Mouse (Mus musculus) ES-E14 (cell line): ENCODE data around the gene Pbx2. TPM values are rescaled to one million over a fixed set of nuclear protein-coding genes. Genes with fewer than 3 reads are reported as not detected.

Experiments used
- DNase-seq: peaks from one replicate; pipeline ENCODE4 v3.0.0-alpha.2; 2013; ENCODE audit warnings: low read depth, low spot score
- H3K27ac ChIP-seq: 2 replicates; pipeline ENCODE4 v1.5.1; 2012; ENCODE audit warnings: low read depth, mild to moderate bottlenecking, low read length, moderate library complexity, mixed read lengths; ENCODE audit not compliant: poor library complexity, insufficient read depth, severe bottlenecking
- H3K36me3 ChIP-seq: 2 replicates; pipeline ENCODE4 v1.6.1; 2012; ENCODE audit warnings: mild to moderate bottlenecking, low read length, moderate library complexity, mixed read lengths; ENCODE audit not compliant: control insufficient read depth, poor library complexity, insufficient read depth, severe bottlenecking
- H3K4me1 ChIP-seq, 2 experiments: fragments of 150-350 bp in 1 of 2; sonication (generic) in 1 of 2; 2 replicates each; pipeline ENCODE4 v1.6.1; 2012; ENCODE audit warnings: low read length in 2 of 2, mild to moderate bottlenecking in 1 of 2, mixed read lengths in 1 of 2; ENCODE audit not compliant: control insufficient read depth in 2 of 2, insufficient read depth in 2 of 2, poor library complexity in 1 of 2
- H3K4me3 ChIP-seq, 2 experiments: fragments of 150-350 bp in 1 of 2; sonication (generic) in 1 of 2; 2 replicates each; pipeline ENCODE4 v1.5.1; 2012; ENCODE audit warnings: low read length in 2 of 2, low read depth in 1 of 2, mild to moderate bottlenecking in 1 of 2, mixed read lengths in 1 of 2; ENCODE audit not compliant: insufficient read depth in 1 of 2, poor library complexity in 1 of 2, severe bottlenecking in 1 of 2
- H3K9ac ChIP-seq: 2 replicates; pipeline ENCODE4 v1.6.1; 2012; ENCODE audit warnings: low read depth, mild to moderate bottlenecking, low read length, mixed read lengths; ENCODE audit not compliant: poor library complexity, insufficient read depth, severe bottlenecking
- H3K9me3 ChIP-seq: fragments of 150-350 bp; sonication (generic); 2 replicates; pipeline ENCODE4 v1.6.1; 2012; ENCODE audit warnings: low read depth, mild to moderate bottlenecking, low read length; ENCODE audit not compliant: control insufficient read depth, insufficient read depth
- CHD2 ChIP-seq: IDR thresholded peaks from 2 replicates; pipeline ENCODE4 v1.6.1; 2014; ENCODE audit warnings: mild to moderate bottlenecking, low read depth, low read length, inconsistent platforms
- HCFC1 ChIP-seq: IDR thresholded peaks from 2 replicates; pipeline ENCODE4 v1.6.1; 2012; ENCODE audit warnings: low read length, inconsistent platforms, borderline replicate concordance; ENCODE audit not compliant: insufficient read depth
- MAFK ChIP-seq: IDR thresholded peaks from 2 replicates; pipeline ENCODE4 v1.6.1; 2014; ENCODE audit warnings: mild to moderate bottlenecking, low read depth, low read length, inconsistent platforms; ENCODE audit not compliant: insufficient read depth
- ZC3H11A ChIP-seq: IDR thresholded peaks from 2 replicates; pipeline ENCODE4 v1.6.1; 2012; ENCODE audit warnings: low read depth, mild to moderate bottlenecking, inconsistent platforms, low read length, borderline replicate concordance
- ZNF384 ChIP-seq: IDR thresholded peaks from 2 replicates; pipeline ENCODE4 v1.6.1; 2012; ENCODE audit warnings: low read depth, low read length, inconsistent platforms
- in situ Hi-C, 2 experiments: fragments of 600-800 bp; cut with MboI; formaldehyde crosslinking; loops; one replicate each; pipeline ENCODE4 v1.15.1; 2025; ENCODE audit warnings: low sequenced_read_pairs in 2 of 2, inconsistent platforms in 1 of 2; ENCODE audit not compliant: unreplicated experiment in 2 of 2
- total RNA-seq: library from RNA; depleted of rRNA; stranded (reverse); fragments of 300-350 nt; gene quantifications from 2 replicates; pipeline ENCODE4 v1.2.3, GENCODE M21; 2012

Gene Pbx2
- total RNA-seq, 1 experiment, result 47.2 TPM

DNA sequence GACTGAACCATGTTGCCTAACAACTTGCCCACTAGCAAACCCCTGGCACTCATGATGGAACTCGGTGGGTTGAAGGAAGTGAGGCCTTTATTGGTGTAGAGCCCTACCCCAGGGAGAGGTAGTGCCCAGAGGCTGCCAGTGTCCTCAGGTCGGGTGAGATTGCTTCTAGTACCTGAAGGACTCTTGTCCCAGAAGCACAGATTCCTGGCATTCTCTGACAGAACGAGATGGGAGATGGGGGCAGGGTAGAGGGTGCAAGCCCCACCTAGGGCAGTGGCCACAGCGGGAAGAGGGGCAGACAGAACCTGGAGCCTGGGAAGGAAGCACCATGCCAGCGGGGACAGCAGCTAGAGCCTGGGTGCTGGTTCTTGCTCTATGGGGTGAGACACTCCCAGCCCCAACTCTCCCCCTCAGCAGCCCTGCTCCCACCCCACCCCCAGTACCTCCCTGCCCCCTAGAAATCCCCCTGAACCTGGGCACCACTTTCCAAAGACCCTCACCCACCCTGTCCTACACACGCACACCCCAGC lies 6.6 kb downstream of the Pbx2 start, which contains the start of gene Ager:
Gene Ager (plus strand): TSS at position 297 of the 530 bp plus-strand sequence.
- peaks cover 5 to 23% of the 10 kb centered on the region in 2 experiments for H3K4me1 ChIP-seq
- TF ChIP-seq CHD2 (no peak), MAFK (no peak), ZNF384 (no peak), HCFC1 (no peak), ZC3H11A (no peak)

DNA sequence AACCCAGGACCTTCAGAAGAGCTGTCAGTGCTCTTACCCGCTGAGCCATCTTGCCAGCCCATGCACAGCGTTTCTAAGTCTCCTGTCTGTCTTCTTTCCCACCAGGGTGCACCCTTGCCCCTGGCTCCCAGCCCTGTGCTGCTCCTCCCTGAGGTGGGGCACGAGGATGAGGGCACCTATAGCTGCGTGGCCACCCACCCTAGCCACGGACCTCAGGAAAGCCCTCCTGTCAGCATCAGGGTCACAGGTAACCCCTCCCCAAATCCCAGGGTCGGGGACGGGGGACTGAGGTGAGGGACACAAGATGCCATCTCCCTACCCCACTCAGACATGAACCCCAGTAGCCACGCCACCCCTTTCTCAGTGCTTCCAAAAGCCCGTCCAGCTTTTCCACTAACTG lies 8.8 kb downstream of the Pbx2 start:
- no peak overlapping the region for H3K4me3 ChIP-seq
- H3K36me3 ChIP-seq, result peaks cover 19% of the 10 kb centered on the region
- no peak overlapping the region for H3K9ac ChIP-seq
- no peaks in the 10 kb centered on the region for H3K9me3 ChIP-seq
- peaks cover 0 to 12% of the 10 kb centered on the region in 2 experiments; a peak in 2 of 4 replicates for H3K4me1 ChIP-seq
- DNase-seq, result no peak
- in situ Hi-C loops, result no loop called here
- no peak for TF ChIP-seq ZNF384
- TF ChIP-seq CHD2, result no peak
- TF ChIP-seq ZC3H11A, result no peak
- TF ChIP-seq HCFC1, result no peak
- no peak for TF ChIP-seq MAFK
- no peak overlapping the region for H3K27ac ChIP-seq

More for the DNA sequence above, 6.6 kb downstream of the Pbx2 start, which contains the start of gene Ager:
- no peaks in the 10 kb centered on the region for H3K9me3 ChIP-seq
- no peak within 1 kb of the TSS for H3K4me3 ChIP-seq
- H3K36me3 ChIP-seq, result peaks cover 28% of the 10 kb centered on the region
- no peak within 1 kb of the TSS for H3K9ac ChIP-seq
- in situ Hi-C loops, result no loop called here
- no peak within 1 kb of the TSS for H3K27ac ChIP-seq
- DNase-seq, result no peak

DNA sequence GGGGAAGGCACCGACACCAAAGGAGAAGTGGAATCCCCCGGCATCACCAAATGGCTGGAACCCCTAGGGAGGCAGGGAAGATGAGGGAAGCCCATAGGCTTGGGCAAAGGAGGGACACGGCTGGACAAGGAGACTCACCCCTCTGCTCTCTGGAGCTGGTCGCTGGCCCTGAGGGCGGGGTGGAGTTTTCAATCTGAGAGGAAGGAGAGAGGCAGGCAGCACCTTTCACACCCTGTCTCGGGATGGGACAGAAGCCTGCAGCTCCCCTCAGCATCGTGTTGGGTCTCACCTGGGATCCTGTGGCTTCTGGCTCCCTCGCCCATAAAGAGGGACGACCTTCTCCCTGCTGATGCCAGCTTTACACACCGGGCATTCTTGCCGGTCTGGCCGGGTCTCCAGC lies 10.7 kb downstream of the Pbx2 start:
- TF ChIP-seq HCFC1 (no peak), CHD2 (no peak), MAFK (no peak), ZC3H11A (no peak), ZNF384 (no peak)
- no peak overlapping the region for H3K9ac ChIP-seq
- H3K9me3 ChIP-seq, result no peaks in the 10 kb centered on the region
- no peak for DNase-seq
- H3K27ac ChIP-seq, result no peak overlapping the region
- in situ Hi-C loops, result no loop called here
- H3K4me1 ChIP-seq, result peaks cover 0 to 13% of the 10 kb centered on the region in 2 experiments; a peak in 1 of 4 replicates
- H3K4me3 ChIP-seq, result no peak overlapping the region
- peaks cover 9% of the 10 kb centered on the region for H3K36me3 ChIP-seq

DNA sequence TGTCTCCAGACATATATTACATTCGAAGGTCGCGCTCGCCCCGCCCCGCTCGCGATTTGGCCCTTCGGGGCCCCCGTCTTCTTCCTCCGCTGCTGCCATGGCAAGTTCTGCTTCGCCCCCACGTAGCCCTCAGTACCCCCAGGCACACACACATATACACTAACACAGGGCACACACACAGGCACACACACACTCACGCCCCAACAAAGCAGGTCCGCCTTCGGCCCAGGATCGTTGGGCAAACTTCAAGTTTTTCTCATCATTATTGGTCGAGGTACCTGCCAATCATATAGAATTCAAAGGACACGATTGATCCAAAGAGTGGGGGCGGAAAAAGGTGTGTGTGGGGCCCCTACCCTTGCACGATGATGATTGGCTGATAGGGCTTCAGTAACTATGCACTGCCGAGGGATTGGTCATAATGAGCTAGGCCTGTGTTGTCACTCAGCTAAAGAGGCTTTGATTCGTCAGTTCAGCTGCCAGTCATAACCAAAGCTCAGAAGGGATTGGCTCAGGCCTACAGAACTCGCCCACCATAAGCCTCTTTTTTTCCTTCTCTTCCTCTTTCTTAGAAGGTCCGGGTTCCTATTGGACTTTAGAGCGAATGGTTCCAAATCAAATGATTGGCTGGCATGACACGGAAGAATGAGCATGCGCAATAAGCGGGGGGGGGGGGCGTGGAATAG lies 12.5 kb downstream of the Pbx2 start, which contains the start of gene Rnf5:
Gene Rnf5 (minus strand): TSS at position 316 of the 686 bp plus-strand sequence.
- Histone ChIP-seq H3K36me3 (peaks cover 12% of the 10 kb centered on the region), H3K27ac (peak within 1 kb of the TSS; percentile 40), H3K4me3 (peak within 1 kb of the TSS; percentile 94 to 98), H3K4me1 (peaks cover 0 to 10% of the 10 kb centered on the region in 2 experiments; a peak in 1 of 4 replicates), H3K9me3 (no peaks in the 10 kb centered on the region), H3K9ac (peak within 1 kb of the TSS; percentile 81)
- peak; percentile 100 for DNase-seq
- in situ Hi-C loops, result no loop called here
- peak; percentile 95 for TF ChIP-seq ZNF384
- TF ChIP-seq MAFK, result no peak
- 0 out of 2 replicates have a peak, but pooled peaks have one; percentile 35 for TF ChIP-seq HCFC1
- TF ChIP-seq CHD2, result peak; percentile 99
